Mouse (Mus musculus) lung, postnatal 25 days (tissue): Measurements from ENCODE around the gene Acpp.

ENCODE experiments used
- DNase-seq: peaks from one replicate; pipeline ENCODE4 v3.0.0; 2022; ENCODE audit warnings: low spot score

Acpp gene

GRCm38 (mm10) chr9:104254408-104255180 lies 83.0 kb downstream of the Acpp start:
- DNase-seq = no peak

DNA sequence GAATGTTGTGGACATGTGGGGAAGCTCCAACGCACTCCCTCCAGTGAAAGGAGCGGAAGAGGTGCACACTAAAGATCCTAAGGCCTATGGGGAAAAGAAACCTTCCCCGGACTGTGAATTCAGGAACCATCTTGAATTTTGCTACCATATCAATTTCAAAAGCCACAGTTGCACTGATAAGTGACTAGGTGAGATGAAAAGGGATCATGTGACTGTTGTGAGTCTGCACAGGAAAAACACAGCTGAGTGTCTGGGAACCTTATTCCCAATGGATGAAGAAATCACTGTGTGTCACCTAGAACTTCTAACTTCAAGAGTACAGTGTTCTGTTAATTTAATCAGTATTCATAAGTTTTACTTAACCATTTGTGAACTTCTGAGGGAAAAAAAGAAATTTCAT lies 84.9 kb downstream of the Acpp start:
- DNase-seq = no peak

DNA sequence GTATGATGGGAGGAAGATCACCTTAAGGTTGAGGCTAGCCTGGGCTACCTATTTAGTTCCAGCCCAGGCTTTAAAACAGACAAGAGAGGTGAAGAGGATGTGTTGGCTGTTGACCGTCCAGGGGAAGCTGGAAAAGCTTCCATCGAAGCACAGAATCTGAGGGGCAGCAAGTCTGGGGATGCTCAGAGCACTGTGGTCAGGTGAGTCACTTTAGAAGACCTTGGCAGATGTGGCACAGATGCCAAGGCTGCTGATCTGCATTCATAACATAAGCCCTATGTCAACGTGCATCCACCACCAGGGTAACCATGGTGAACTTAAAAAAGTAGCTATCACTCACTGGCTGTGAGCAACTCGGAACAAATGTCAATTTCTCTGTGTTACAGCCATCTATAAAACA lies 85.9 kb downstream of the Acpp start:
- DNase-seq = no peak

- DNase-seq = no peak
Observed at GRCm38 (mm10) chr9:104251111-104251510, 86.4 kb downstream of the Acpp start.

DNA sequence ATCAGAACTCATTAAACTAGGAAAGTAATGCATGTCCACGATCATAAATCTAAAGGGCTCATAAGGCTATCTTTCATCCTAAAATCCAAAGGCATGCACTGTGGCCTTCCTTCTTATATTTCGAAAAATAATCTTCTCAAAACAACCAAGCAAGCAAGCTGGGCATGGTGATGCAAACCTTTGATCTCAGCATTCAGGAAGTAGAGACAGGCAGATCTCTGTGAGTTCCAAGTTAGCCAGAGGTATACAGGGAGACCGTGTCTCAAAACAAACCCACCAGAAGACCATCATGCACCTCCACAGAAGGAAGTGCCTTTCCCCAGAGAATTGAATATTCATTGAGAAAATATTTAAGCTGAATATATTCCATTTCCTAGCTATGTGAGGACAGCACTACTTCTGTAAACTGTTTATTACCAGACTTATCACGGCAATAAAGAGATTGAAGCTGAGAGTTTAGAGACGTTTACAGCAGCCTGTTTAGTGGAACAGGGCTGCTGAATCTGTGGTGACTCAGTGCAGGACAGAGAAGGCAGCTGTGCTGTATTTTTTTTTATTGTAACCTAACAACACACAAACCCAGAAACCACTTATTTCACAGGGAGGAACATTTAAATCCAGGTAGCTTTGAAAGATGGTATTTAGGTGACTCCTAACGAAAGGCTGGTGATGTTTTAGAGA lies 90.1 kb downstream of the Acpp start:
- DNase-seq = no peak

GRCm38 (mm10) chr9:104243799-104244466 lies 93.6 kb downstream of the Acpp start:
- no peak for DNase-seq

DNA sequence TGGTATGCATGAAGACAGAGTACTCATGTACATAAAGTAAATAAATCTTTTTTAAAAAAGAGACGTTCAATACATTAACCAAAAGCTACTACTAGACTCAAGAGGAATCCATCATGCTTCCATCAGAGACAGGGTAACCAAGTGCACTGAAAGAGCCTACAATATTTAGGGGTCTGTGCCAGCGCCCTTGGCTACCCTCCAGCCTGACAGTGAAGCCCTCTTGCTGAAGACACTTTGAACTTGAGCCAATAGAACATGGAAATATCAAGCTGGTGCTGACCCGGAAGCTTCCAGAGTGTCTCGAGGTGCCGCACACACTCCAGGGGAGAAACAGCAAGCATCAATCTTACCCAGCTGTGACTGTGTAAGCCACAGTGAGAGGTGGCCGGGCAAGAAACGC lies 97.4 kb downstream of the Acpp start:
- no peak for DNase-seq

GRCm38 (mm10) chr9:104239076-104239475 lies 98.5 kb downstream of the Acpp start:
- DNase-seq = no peak
